In the genomic region with DNA sequence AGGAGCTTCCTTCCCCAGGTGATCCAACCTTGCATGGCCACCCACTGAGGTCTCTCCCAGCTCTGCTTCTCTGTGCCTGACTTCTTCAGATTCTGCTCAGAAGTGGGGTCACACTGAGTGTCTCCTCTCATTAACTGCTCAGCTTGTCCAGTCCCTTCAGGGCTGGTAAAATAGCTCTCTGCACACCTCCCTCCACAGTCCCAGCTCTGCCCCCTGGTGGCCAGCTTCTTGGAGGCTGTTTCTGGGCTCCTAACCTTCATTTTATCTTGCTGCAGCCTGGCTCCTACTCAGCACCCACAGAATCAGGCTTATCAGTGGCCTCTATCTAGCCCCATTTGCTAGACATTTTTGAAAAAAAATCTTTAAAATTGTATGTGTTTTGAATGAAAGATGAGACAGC, we compare ENCODE assay signal across 9 mouse cellular contexts. TPM values are rescaled to one million over a fixed set of nuclear protein-coding genes. Genes with fewer than 3 reads are reported as not detected.
DNase-seq lines count a peak whose midpoint lies in the region; ATAC-seq and TF ChIP-seq lines count a peak whose summit lies in the region.
"Had no signal": no experiment of that assay in that cellular context is flagged by ENCODE, and none has a peak within 500 bp of the region (broad histone marks: within the 10 kb centered on the region; RNA-seq: fewer than 3 reads in every experiment).

No protein-coding gene starts in this region.

- no peak for ATAC-seq in forebrain, embryonic 14.5 days
- ATAC-seq in limb, embryonic 11.5 days (ENCODE audit: insufficient number of reproducible peaks, low FRiP score, low TSS enrichment, low read depth) = no peak

- H3K4me3 ChIP-seq in forebrain, embryonic 14.5 days (ENCODE audit: low read depth, low read length) = no peak overlapping the region
- H3K4me3 ChIP-seq in limb, embryonic 11.5 days (ENCODE audit: low read depth, low read length) = no peak overlapping the region
- H3K4me3 ChIP-seq: myocyte had no signal

- TF ChIP-seq CTCF in brain, embryonic 14.5 days (IDR thresholded peaks at IDR 0.05; ENCODE audit: borderline replicate concordance, extremely low read depth, insufficient read depth, insufficient read length) = peak; percentile 73

- no peaks in the 10 kb centered on the region; the same call in 1 of the 2 replicates for H3K27me3 ChIP-seq in forebrain, embryonic 14.5 days (replicated peaks; ENCODE audit: control insufficient read depth, insufficient read depth, low read length)
- H3K27me3 ChIP-seq in limb, embryonic 11.5 days (ENCODE audit: control insufficient read depth, insufficient read depth, low read length) = peaks cover 8% of the 10 kb centered on the region

- no peak overlapping the region for H3K4me2 ChIP-seq in forebrain, embryonic 14.5 days (ENCODE audit: low read length)
- no peak overlapping the region for H3K4me2 ChIP-seq in limb, embryonic 11.5 days (ENCODE audit: low read depth, severe bottlenecking)

- H3K36me3 ChIP-seq in forebrain, embryonic 14.5 days (ENCODE audit: control insufficient read depth, insufficient read depth, low read length) = no peaks in the 10 kb centered on the region
- no peaks in the 10 kb centered on the region for H3K36me3 ChIP-seq in limb, embryonic 11.5 days (ENCODE audit: control insufficient read depth, insufficient read depth, low read length)

- no peaks in the 10 kb centered on the region for H3K4me1 ChIP-seq in forebrain, embryonic 14.5 days (ENCODE audit: control insufficient read depth, insufficient read depth, low read length)
- no peaks in the 10 kb centered on the region for H3K4me1 ChIP-seq in limb, embryonic 11.5 days (ENCODE audit: control insufficient read depth, insufficient read depth, low read length)

- no peak overlapping the region for H3K9ac ChIP-seq in forebrain, embryonic 14.5 days (ENCODE audit: low read length)
- no peak overlapping the region for H3K9ac ChIP-seq in limb, embryonic 11.5 days (ENCODE audit: low read length)

- H3K9me3 ChIP-seq in forebrain, embryonic 14.5 days (replicated peaks; ENCODE audit: control insufficient read depth, low read length) = no peaks in the 10 kb centered on the region
- no peaks in the 10 kb centered on the region for H3K9me3 ChIP-seq in limb, embryonic 11.5 days (ENCODE audit: control insufficient read depth, low read length)

- DNase-seq in right cerebral cortex, adult 18-20 months = peak; percentile 50
- DNase-seq in right cerebral cortex, postnatal 36 days (ENCODE audit: low spot score in 2 of 2) = no peak
- peak; percentile 57 for DNase-seq in brain, embryonic 14.5 days (ENCODE audit: low read depth)
- DNase-seq in forebrain, embryonic 14.5 days (ENCODE audit: low spot score) = peak; percentile 52
- DNase-seq in kidney, adult 11 months = peak; percentile 39
- peak; percentile 81 for DNase-seq in limb, embryonic 11.5 days (ENCODE audit: low spot score)
- DNase-seq in ovary, postnatal 10 days (ENCODE audit: low spot score) = peak; percentile 45
- DNase-seq in urinary bladder, postnatal 4 days (ENCODE audit: low spot score in 2 of 2) = peak; percentile 31 to 74

- TF ChIP-seq POLR2A in brain, embryonic 14.5 days (IDR thresholded peaks at IDR 0.05; ENCODE audit: borderline replicate concordance, extremely low read depth, insufficient read depth, insufficient read length, poor library complexity, severe bottlenecking) = no peak

- no peak overlapping the region for H3K27ac ChIP-seq in forebrain, embryonic 14.5 days (ENCODE audit: low read depth, low read length)
- H3K27ac ChIP-seq in limb, embryonic 11.5 days (replicated peaks; ENCODE audit: low read depth, low read length) = no peak overlapping the region

RNA-seq across cellular contexts. Expression of a gene that starts 6.4 kb away (rescaled TPM):
- polyA plus RNA-seq in brain, embryonic 14.5 days (2012; rRNA removed) = 1.2 and 1.7 TPM in 2 replicates
- polyA plus RNA-seq in forebrain, embryonic 14.5 days (2014; fragmentation: Nextera tagmentation; extraction: Ambion mirVana) = 0.52 and 0.56 TPM in 2 replicates
- polyA plus RNA-seq in limb, embryonic 11.5 days (2014; fragmentation: Nextera tagmentation; extraction: Ambion mirVana) = not detected in 2 replicates

RNA-seq across cellular contexts. Expression of a gene that starts 16.1 kb away (rescaled TPM):
- 0.13 and 0.52 TPM in 2 replicates for polyA plus RNA-seq in brain, embryonic 14.5 days (2012; rRNA removed)
- polyA plus RNA-seq in forebrain, embryonic 14.5 days (2014; fragmentation: Nextera tagmentation; extraction: Ambion mirVana) = 0.15 and 0.48 TPM in 2 replicates
- not detected in 2 replicates for polyA plus RNA-seq in limb, embryonic 11.5 days (2014; fragmentation: Nextera tagmentation; extraction: Ambion mirVana)
- polyA plus RNA-seq: myocyte had no signal

Comparison
In these comparisons a context has a peak if more than half of its experiments do, and no peak if none do; other contexts are left out.
1. DNase-seq: peak in right cerebral cortex, adult 18-20 months (single experiment), brain, embryonic 14.5 days (single experiment), forebrain, embryonic 14.5 days (single experiment), kidney, adult 11 months (single experiment), limb, embryonic 11.5 days (single experiment), ovary, postnatal 10 days (single experiment) and urinary bladder, postnatal 4 days (2 of 2); none in right cerebral cortex, postnatal 36 days (0 of 2).